Mouse (Mus musculus) cerebellum, adult 9-10 months (tissue): ENCODE data around the gene Trp73.

ENCODE experiments used
- DNase-seq: peaks from one replicate; pipeline ENCODE4 v3.0.0; 2022

Trp73 gene

GRCm38 (mm10) chr4:154142211-154143040, 2.4 kb upstream of the Trp73 start, which contains the start of gene Wrap73:
Gene Wrap73, plus strand, starts transcription at chr4:154142372.
- DNase-seq: peak; percentile 89

GRCm38 (mm10) chr4:154141009-154141867, 1.2 kb upstream of the Trp73 start:
- DNase-seq: peak; percentile 59

GRCm38 (mm10) chr4:154140213-154141008, 403 bp upstream of the Trp73 start:
- peak; percentile 65 for DNase-seq

DNA sequence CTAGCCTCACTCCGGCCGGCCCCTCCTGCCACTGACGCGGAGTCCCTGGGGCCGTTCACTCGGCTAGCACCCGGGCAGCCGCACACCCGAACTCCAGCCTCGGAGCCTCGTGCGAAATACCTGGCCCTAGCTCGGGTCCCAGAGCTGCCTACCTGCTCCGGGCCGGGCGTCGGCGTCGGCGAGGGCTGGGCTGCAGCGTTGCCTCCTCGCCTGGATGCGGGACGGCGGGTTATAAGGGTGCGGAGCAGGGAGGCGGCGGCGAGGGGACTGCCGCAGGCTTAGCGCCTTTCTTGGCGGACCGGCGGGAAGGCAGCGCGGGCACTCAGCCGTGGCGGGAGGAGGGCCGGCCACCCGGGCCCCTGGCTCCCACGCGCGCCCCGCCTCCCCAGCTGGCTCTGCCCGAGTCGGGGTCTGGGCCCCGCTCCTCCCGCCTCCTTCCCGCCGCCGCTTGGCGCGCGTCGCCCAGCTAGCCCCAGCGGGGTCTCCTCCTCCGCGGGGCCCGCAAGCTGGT, 282 bp downstream of the Trp73 start:
- DNase-seq: peak; percentile 53

- no peak for DNase-seq
Measured at GRCm38 (mm10) chr4:154137139-154137538, 2.9 kb downstream of the Trp73 start.

GRCm38 (mm10) chr4:154134803-154135202, 5.2 kb downstream of the Trp73 start:
- DNase-seq: no peak

DNA sequence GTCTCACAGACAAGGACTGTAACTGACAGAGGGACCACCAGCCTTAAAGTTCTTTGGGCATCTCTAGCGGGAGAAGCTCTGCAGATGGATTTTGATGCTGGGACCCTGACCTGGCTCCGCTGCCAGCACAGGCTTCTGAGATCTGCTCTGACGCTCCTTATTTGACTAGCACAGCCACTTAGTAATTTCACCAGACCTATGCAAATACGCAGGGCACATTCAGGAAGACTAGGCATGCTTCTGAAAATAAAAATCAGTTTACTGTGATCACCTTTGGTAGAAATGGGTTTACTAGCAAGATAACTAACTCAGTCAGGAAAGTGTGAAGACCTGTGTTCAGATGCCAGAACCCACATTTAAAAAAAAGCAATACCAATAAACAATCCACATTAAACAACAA, 8.1 kb downstream of the Trp73 start:
- no peak for DNase-seq

- DNase-seq: no peak
Measured at GRCm38 (mm10) chr4:154129950-154130349, 10.1 kb downstream of the Trp73 start.

DNA sequence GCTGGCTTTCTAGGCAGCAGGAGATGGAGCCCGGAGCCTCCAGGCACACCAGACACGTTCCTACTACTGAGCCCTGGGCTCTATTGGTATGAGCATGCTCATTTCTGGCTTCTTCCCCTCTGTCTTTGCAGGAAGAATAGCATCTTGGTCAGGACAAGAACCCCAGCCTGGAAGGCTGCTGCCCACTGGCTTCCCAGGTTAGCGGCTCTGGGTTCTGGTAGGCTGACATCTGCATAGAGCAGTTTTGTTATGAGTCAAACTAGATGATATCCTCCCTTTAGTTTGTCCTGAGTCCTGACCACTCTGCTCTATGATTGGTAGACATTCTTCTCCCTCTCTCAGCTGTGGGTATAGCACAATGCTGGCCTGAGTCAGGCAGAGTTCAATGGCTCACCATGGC, 12.7 kb downstream of the Trp73 start:
- DNase-seq: no peak

DNA sequence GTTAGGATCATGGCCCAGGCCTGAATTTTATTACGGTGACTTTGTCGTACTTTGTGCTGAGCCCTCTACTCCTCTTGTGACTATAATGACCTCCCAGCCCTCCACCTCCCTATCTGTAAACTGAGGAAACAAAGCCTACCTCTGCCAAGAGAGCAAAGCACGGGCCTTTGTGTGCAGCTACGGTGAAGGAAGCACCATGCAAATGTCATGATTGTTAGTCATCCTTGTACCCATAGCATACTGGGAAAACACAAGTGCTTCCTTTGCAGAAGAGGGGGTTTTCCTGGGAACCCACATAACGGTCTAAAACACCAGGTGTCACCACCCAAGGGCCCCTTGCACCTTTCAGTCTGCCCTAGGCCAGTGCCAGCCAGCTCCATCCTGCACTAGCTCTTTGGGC, 14.8 kb downstream of the Trp73 start:
- no peak for DNase-seq

- no peak for DNase-seq
Measured at GRCm38 (mm10) chr4:154123553-154123952, 16.5 kb downstream of the Trp73 start.

DNA sequence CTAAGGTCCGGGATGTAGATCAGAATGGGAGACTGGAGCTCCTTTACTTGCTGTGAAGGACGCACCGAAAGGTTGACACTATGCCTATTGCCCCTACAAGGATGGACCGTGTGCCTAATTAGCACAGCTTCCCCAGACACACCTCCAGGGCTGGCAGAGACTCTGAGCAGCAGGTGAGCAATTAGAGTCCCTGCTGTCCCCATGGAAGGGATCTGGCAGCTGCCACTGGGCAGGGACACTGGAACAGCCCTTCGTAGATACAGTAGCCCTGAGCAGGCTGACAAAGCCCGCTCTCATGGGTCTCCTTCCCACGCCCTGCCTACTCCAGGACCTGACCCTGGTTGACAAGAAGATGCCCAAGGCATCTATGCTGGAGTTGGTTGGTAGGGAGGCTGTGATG, 17.6 kb downstream of the Trp73 start:
- no peak for DNase-seq

GRCm38 (mm10) chr4:154121800-154122199, 18.2 kb downstream of the Trp73 start:
- DNase-seq: no peak

DNA sequence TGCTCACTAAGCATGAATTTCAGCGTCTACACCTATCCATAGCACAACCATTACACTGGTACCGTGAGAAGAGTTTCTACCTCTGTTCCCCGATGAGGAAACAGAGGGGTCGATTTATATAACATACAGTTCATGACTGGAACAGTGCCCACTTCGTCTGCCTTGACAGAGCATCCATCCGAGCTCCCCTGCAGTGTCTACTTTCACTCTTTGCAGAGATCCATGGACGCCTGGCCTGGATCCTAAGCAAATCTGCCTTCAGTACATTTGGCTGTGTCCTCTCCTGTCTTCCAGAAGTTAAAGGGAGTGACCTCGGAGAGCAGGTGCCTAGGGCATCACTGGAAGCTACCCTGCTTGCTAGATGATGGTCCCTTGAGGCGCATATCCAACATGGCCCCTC, 20.8 kb downstream of the Trp73 start:
- DNase-seq: peak; percentile 61

DNA sequence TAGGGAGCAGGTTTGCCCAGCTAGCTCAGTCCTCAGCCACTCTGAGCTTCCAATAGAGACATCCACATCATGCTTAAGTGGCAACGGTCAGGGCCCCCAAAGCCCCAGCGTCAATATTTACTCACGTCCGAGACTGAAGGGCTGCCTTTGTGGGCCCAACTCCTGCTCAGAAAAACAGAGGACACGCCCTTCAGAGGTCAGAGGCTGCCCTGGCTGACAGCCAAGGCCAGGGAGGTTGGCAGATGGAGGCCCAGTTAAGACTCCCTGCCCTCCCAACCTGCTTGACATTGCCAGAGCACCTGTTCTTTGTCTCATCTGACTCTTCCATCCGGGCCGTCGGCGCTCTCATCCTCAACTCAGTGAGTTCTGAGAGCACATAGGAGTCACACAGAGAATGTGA, 21.2 kb downstream of the Trp73 start:
- peak; percentile 82 for DNase-seq

- no peak for DNase-seq
Measured at GRCm38 (mm10) chr4:154116421-154116820, 23.6 kb downstream of the Trp73 start.

GRCm38 (mm10) chr4:154109850-154110243, 30.2 kb downstream of the Trp73 start:
- no peak for DNase-seq

DNA sequence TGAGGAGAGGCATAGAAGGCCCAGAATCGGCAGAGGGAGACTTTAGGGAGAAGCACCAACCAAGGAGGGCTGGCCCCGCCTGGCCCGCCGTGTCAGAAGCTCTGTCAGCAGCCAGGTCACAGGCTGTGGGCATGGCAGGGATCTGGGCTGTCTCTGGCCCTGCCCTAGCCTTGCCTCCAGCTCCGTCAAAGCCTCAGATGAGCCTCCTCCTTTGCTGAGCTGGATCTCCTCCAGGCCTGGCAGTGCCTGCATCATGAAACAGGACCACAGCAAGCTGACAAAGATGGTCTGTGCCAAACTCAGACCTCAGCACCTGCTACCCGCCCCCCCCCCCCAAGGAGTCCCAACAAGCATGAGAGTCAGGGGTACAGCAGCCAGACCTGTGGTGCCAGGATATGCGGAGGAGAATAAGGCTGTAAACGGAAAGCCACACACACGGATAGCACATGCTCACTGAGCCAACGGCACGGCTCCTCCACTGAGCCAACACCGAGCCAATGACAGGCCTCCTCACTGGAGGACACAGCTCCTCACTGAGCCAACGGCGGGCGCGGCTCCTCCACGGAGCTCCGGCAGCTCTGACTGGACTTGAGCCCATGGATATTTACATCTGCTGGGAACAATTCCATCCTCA, 30.7 kb downstream of the Trp73 start:
- DNase-seq: peak; percentile 83

DNA sequence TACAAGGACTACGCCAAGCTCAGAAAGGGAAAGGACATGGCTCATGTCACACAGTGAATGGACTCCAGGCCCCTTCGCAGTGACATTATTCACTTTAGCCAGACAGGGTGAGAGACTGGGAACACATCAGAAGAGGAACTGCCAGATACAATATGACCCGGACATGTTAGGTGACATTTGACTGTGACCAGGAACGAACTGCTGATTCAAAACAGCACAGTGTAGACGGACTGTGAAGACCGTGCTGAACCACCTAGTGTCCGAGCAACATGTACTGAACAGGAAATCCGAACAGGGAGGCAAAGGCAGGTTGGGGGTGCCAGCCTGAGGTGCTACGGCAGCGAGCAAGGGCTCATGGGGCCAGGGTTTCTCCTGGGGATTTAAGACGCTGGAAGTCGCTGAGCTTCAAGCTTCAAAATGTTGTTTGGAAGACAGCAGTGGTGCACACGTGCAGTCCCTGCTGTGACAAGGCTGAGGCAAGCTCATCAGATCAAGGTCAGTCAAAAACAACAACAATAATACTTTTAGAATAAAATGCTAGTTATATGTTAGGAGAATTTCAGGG, 33.4 kb downstream of the Trp73 start:
- no peak for DNase-seq

GRCm38 (mm10) chr4:154105381-154106001, 34.5 kb downstream of the Trp73 start:
- DNase-seq: peak; percentile 74

DNA sequence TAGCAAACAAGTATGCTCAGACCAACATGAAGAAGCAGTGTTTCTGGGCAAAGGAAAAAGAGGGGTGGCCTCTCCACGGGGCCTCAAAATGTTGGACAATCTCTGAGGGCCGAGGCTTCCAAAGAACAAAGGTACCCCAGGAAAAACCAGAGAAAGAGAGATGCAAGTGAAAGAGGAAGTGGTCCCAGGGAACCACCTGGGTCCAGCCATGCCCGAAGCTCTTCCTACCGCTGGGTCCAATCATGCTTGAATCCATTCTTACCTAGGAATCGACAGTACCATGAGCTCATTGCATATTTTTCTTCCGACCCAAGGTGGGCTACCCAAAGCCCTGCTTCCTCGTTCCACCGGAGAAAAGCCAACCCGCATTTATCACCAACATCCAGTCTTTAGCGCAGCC, 36.1 kb downstream of the Trp73 start:
- DNase-seq: no peak

GRCm38 (mm10) chr4:154103386-154103785, 36.6 kb downstream of the Trp73 start:
- no peak for DNase-seq
